Mouse (Mus musculus): ENCODE measurements around the gene Cenpt. TPM values are rescaled to one million over a fixed set of nuclear protein-coding genes. Genes with fewer than 3 reads are reported as not detected.

Gene Cenpt
- total and polyA plus RNA-seq, 2 experiments: 0.92 to 1.9 TPM

GRCm38 (mm10) chr8:105808480-105808879, 44.6 kb downstream of the Cenpt start:
- peaks cover 9% of the 10 kb centered on the region for H3K36me3 ChIP-seq (ENCODE audit: control insufficient read depth, insufficient read depth, low read length)
- WGBS: 30% methylated on average over 2 of the region's 2 CpGs
- peak; percentile 89 for DNase-seq (ENCODE audit: extremely low read depth, low read depth, low spot score)
- peak overlapping the region; percentile 88 for H3K27ac ChIP-seq (replicated peaks; ENCODE audit: insufficient read depth, low read depth, low read length)
- TF ChIP-seq POLR2A (IDR thresholded peaks at IDR 0.05; ENCODE audit: extremely low read depth, insufficient read depth, low read length) (no peak), CTCF (IDR thresholded peaks at IDR 0.05; ENCODE audit: low read depth, low read length) (no peak)
- peaks cover 62% of the 10 kb centered on the region for H3K4me1 ChIP-seq (ENCODE audit: control insufficient read depth, insufficient read depth, low read length)
- peak overlapping the region; percentile 50 for H3K9ac ChIP-seq (ENCODE audit: low read depth, low read length)
- peaks cover 40% of the 10 kb centered on the region; the same call in 1 of the 2 replicates for H3K79me2 ChIP-seq (ENCODE audit: control insufficient read depth, insufficient read depth, low read length)
- H3K27me3 ChIP-seq (ENCODE audit: control insufficient read depth, insufficient read depth, low read length): no peaks in the 10 kb centered on the region
- H3K4me3 ChIP-seq (ENCODE audit: insufficient read depth, low read depth, low read length): no peak overlapping the region

- no peak for TF ChIP-seq POLR2A (IDR thresholded peaks at IDR 0.05; ENCODE audit: extremely low read depth, insufficient read depth, low read length)
- TF ChIP-seq CTCF (IDR thresholded peaks at IDR 0.05; ENCODE audit: low read depth, low read length): no peak
- no peaks in the 10 kb centered on the region for H3K27me3 ChIP-seq (ENCODE audit: control insufficient read depth, insufficient read depth, low read length)
- H3K79me2 ChIP-seq (ENCODE audit: control insufficient read depth, insufficient read depth, low read length): peaks cover 42% of the 10 kb centered on the region; the same call in 1 of the 2 replicates
- DNase-seq (ENCODE audit: extremely low read depth, low read depth, low spot score): peak; percentile 69
- H3K36me3 ChIP-seq (ENCODE audit: control insufficient read depth, insufficient read depth, low read length): peaks cover 9% of the 10 kb centered on the region
- H3K27ac ChIP-seq (replicated peaks; ENCODE audit: insufficient read depth, low read depth, low read length): peak overlapping the region; percentile 88
- peak overlapping the region; percentile 57 for H3K9ac ChIP-seq (ENCODE audit: low read depth, low read length)
- WGBS: 10% methylated on average over 5 of the region's 5 CpGs
- no peak overlapping the region for H3K4me3 ChIP-seq (ENCODE audit: insufficient read depth, low read depth, low read length)
- H3K4me1 ChIP-seq (ENCODE audit: control insufficient read depth, insufficient read depth, low read length): peaks cover 60% of the 10 kb centered on the region
These were observed 45.3 kb downstream of the Cenpt start for GRCm38 (mm10) chr8:105807766-105808165.

GRCm38 (mm10) chr8:105805964-105806363, 47.1 kb downstream of the Cenpt start:
- no peaks in the 10 kb centered on the region for H3K27me3 ChIP-seq (ENCODE audit: control insufficient read depth, insufficient read depth, low read length)
- 73% methylated on average over 1 of the region's 1 CpGs for WGBS
- no peak for DNase-seq (ENCODE audit: extremely low read depth, low read depth, low spot score)
- H3K27ac ChIP-seq (replicated peaks; ENCODE audit: insufficient read depth, low read depth, low read length): peak overlapping the region; percentile 100
- no peak overlapping the region for H3K4me3 ChIP-seq (ENCODE audit: insufficient read depth, low read depth, low read length)
- peaks cover 29% of the 10 kb centered on the region; the same call in 1 of the 2 replicates for H3K79me2 ChIP-seq (ENCODE audit: control insufficient read depth, insufficient read depth, low read length)
- peak overlapping the region; percentile 28; the same call in 1 of the 2 replicates for H3K9ac ChIP-seq (ENCODE audit: low read depth, low read length)
- no peak for TF ChIP-seq CTCF (IDR thresholded peaks at IDR 0.05; ENCODE audit: low read depth, low read length)
- TF ChIP-seq POLR2A (IDR thresholded peaks at IDR 0.05; ENCODE audit: extremely low read depth, insufficient read depth, low read length): no peak
- peaks cover 5% of the 10 kb centered on the region for H3K36me3 ChIP-seq (ENCODE audit: control insufficient read depth, insufficient read depth, low read length)
- H3K4me1 ChIP-seq (ENCODE audit: control insufficient read depth, insufficient read depth, low read length): peaks cover 43% of the 10 kb centered on the region

- Histone ChIP-seq H3K4me1 (ENCODE audit: control insufficient read depth, insufficient read depth, low read length) (peaks cover 38% of the 10 kb centered on the region), H3K27me3 (ENCODE audit: control insufficient read depth, insufficient read depth, low read length) (no peaks in the 10 kb centered on the region), H3K79me2 (ENCODE audit: control insufficient read depth, insufficient read depth, low read length) (peaks cover 24% of the 10 kb centered on the region; the same call in 1 of the 2 replicates), H3K27ac (replicated peaks; ENCODE audit: insufficient read depth, low read depth, low read length) (peak overlapping the region; percentile 100), H3K4me3 (ENCODE audit: insufficient read depth, low read depth, low read length) (no peak overlapping the region), H3K36me3 (ENCODE audit: control insufficient read depth, insufficient read depth, low read length) (peaks cover 5% of the 10 kb centered on the region), H3K9ac (ENCODE audit: low read depth, low read length) (peak overlapping the region; percentile 65)
- no peak for DNase-seq (ENCODE audit: extremely low read depth, low read depth, low spot score)
- TF ChIP-seq POLR2A (IDR thresholded peaks at IDR 0.05; ENCODE audit: extremely low read depth, insufficient read depth, low read length): no peak
- no peak for TF ChIP-seq CTCF (IDR thresholded peaks at IDR 0.05; ENCODE audit: low read depth, low read length)
- WGBS: 51% methylated on average over 3 of the region's 3 CpGs
These were observed 47.7 kb downstream of the Cenpt start for GRCm38 (mm10) chr8:105805346-105805745.

GRCm38 (mm10) chr8:105804797-105805196, 48.3 kb downstream of the Cenpt start:
- peak; percentile 100 for DNase-seq (ENCODE audit: extremely low read depth, low read depth, low spot score)
- Histone ChIP-seq H3K27ac (replicated peaks; ENCODE audit: insufficient read depth, low read depth, low read length) (peak overlapping the region; percentile 100), H3K27me3 (ENCODE audit: control insufficient read depth, insufficient read depth, low read length) (no peaks in the 10 kb centered on the region), H3K9ac (ENCODE audit: low read depth, low read length) (peak overlapping the region; percentile 69), H3K36me3 (ENCODE audit: control insufficient read depth, insufficient read depth, low read length) (peaks cover 5% of the 10 kb centered on the region), H3K79me2 (ENCODE audit: control insufficient read depth, insufficient read depth, low read length) (peaks cover 24% of the 10 kb centered on the region; the same call in 1 of the 2 replicates), H3K4me1 (ENCODE audit: control insufficient read depth, insufficient read depth, low read length) (peaks cover 39% of the 10 kb centered on the region), H3K4me3 (ENCODE audit: insufficient read depth, low read depth, low read length) (no peak overlapping the region)
- TF ChIP-seq POLR2A (IDR thresholded peaks at IDR 0.05; ENCODE audit: extremely low read depth, insufficient read depth, low read length) (no peak), CTCF (IDR thresholded peaks at IDR 0.05; ENCODE audit: low read depth, low read length) (no peak)
- WGBS: 19% methylated on average over 7 of the region's 7 CpGs

GRCm38 (mm10) chr8:105801153-105801904, 51.7 kb downstream of the Cenpt start:
- peaks cover 7% of the 10 kb centered on the region; the same call in 1 of the 2 replicates for H3K36me3 ChIP-seq (ENCODE audit: control insufficient read depth, insufficient read depth, low read length)
- 90% methylated on average over 6 of the region's 6 CpGs for WGBS
- peaks cover 34% of the 10 kb centered on the region for H3K4me1 ChIP-seq (ENCODE audit: control insufficient read depth, insufficient read depth, low read length)
- H3K27me3 ChIP-seq (ENCODE audit: control insufficient read depth, insufficient read depth, low read length): no peaks in the 10 kb centered on the region
- peak overlapping the region; percentile 52 for H3K27ac ChIP-seq (replicated peaks; ENCODE audit: insufficient read depth, low read depth, low read length)
- H3K9ac ChIP-seq (ENCODE audit: low read depth, low read length): no peak overlapping the region
- peaks cover 12% of the 10 kb centered on the region; the same call in 1 of the 2 replicates for H3K79me2 ChIP-seq (ENCODE audit: control insufficient read depth, insufficient read depth, low read length)
- no peak for TF ChIP-seq POLR2A (IDR thresholded peaks at IDR 0.05; ENCODE audit: extremely low read depth, insufficient read depth, low read length)
- no peak for TF ChIP-seq CTCF (IDR thresholded peaks at IDR 0.05; ENCODE audit: low read depth, low read length)
- no peak for DNase-seq (ENCODE audit: extremely low read depth, low read depth, low spot score)
- H3K4me3 ChIP-seq (ENCODE audit: insufficient read depth, low read depth, low read length): no peak overlapping the region

All from liver, adult 2 months (tissue).